Mouse (Mus musculus): ENCODE results near the gene Pprc1. TPM values are rescaled to one million over a fixed set of nuclear protein-coding genes. Genes with fewer than 3 reads are reported as not detected.
A peak's percentile ranks its signal among the peaks of the same experiment; 100 is the strongest.

Pprc1 gene
- polyA plus RNA-seq (2014; fragmentation: Nextera tagmentation; extraction: Ambion mirVana) = 53.7 and 55.1 TPM in 2 replicates

DNA sequence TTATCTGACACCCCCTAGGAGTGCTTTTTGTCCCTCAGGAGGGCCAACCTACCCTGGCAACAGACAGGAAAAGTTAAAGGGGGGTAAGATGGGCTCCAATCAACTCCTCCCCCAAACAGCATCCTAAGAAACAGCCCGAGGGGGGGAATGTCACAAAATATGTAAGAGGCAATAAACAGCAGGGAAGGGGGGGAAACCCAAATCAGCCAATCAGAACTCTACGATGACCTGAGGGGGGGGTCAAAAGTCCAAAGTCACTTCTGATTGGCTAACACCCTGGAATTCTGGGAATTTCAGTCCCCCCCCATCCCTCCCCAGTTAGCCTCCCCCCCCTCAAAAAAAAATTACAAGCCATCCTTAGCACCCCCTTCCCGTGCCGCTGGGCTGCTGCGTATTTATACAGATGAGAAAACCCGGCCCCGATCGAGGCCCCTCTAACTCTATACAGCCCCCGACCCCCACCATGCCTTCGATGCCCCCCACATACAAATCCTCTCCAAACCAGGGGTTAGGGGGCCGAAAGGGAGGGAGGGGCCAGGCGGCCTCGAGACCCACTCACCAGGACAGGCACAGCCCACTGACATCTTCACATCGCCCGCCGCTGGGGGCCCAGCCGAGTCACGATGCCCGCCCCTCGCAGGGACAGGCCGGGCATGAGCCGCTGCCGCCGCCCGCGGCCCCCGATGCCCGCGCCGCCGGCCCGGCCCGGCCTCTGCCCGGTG, at the start of gene Pprc1:
Gene Pprc1, plus strand, starts transcription at position 616 of the 722 bp plus-strand sequence.
- TF ChIP-seq CTCF (IDR thresholded peaks at IDR 0.05; ENCODE audit: low read depth) = no peak

GRCm38 (mm10) chr19:45997365-45997764, 47.3 kb upstream of the Pprc1 start:
- H3K4me3 ChIP-seq (ENCODE audit: low read depth, low read length) = peak overlapping the region; percentile 85
- H3K36me3 ChIP-seq (ENCODE audit: insufficient read depth) = no peaks in the 10 kb centered on the region
- TF ChIP-seq CTCF (IDR thresholded peaks at IDR 0.05; ENCODE audit: low read depth) = no peak
- peak overlapping the region; percentile 86 for H3K9ac ChIP-seq
- no peaks in the 10 kb centered on the region for H3K27me3 ChIP-seq (ENCODE audit: insufficient read depth, low read length)
- H3K4me2 ChIP-seq = peak overlapping the region; percentile 61
- H3K4me1 ChIP-seq (ENCODE audit: insufficient read depth) = no peaks in the 10 kb centered on the region
- no peak overlapping the region for H3K27ac ChIP-seq (ENCODE audit: low read depth)
- no peak for ATAC-seq (ENCODE audit: insufficient read depth)
- no peaks in the 10 kb centered on the region for H3K9me3 ChIP-seq (ENCODE audit: low read depth, low read length)
- peak; percentile 11 for DNase-seq
- 56% methylated on average over 5 of the region's 5 CpGs for WGBS

More for the DNA sequence above, at the start of gene Pprc1:
- H3K4me3 ChIP-seq (ENCODE audit: low read depth, low read length) = peak within 1 kb of the TSS; percentile 88
- under 1% methylated on average over 34 of the region's 34 CpGs for WGBS
- H3K27ac ChIP-seq (ENCODE audit: low read depth) = peak within 1 kb of the TSS; percentile 99
- no peaks in the 10 kb centered on the region for H3K9me3 ChIP-seq (ENCODE audit: low read depth, low read length)
- no peaks in the 10 kb centered on the region for H3K36me3 ChIP-seq (ENCODE audit: insufficient read depth)
- H3K27me3 ChIP-seq (ENCODE audit: insufficient read depth, low read length) = no peaks in the 10 kb centered on the region
- H3K9ac ChIP-seq = peak within 1 kb of the TSS; percentile 98
- DNase-seq (peak; percentile 82), ATAC-seq (ENCODE audit: insufficient read depth) (peak; percentile 2; the same call in 1 of the 2 replicates)
- H3K4me2 ChIP-seq = peak within 1 kb of the TSS; percentile 77
- peaks cover 40% of the 10 kb centered on the region for H3K4me1 ChIP-seq (ENCODE audit: insufficient read depth)

GRCm38 (mm10) chr19:45997785-45998693, 46.6 kb upstream of the Pprc1 start, which contains the start of gene Armh3:
Gene Armh3, minus strand, starts transcription at chr19:45998488.
- Histone ChIP-seq H3K4me1 (ENCODE audit: insufficient read depth) (no peaks in the 10 kb centered on the region), H3K36me3 (ENCODE audit: insufficient read depth) (no peaks in the 10 kb centered on the region), H3K27me3 (ENCODE audit: insufficient read depth, low read length) (no peaks in the 10 kb centered on the region), H3K27ac (ENCODE audit: low read depth) (peak within 1 kb of the TSS; percentile 95), H3K9me3 (ENCODE audit: low read depth, low read length) (no peaks in the 10 kb centered on the region), H3K4me2 (peak within 1 kb of the TSS; percentile 61), H3K9ac (peak within 1 kb of the TSS; percentile 86), H3K4me3 (ENCODE audit: low read depth, low read length) (peak within 1 kb of the TSS; percentile 85)
- TF ChIP-seq CTCF (IDR thresholded peaks at IDR 0.05; ENCODE audit: low read depth) = no peak
- WGBS = 1% methylated on average over 76 of the region's 76 CpGs
- DNase-seq (peak; percentile 97), ATAC-seq (ENCODE audit: insufficient read depth) (peak; percentile 97)

GRCm38 (mm10) chr19:45998694-45999217, 45.9 kb upstream of the Pprc1 start:
- Histone ChIP-seq H3K27ac (ENCODE audit: low read depth) (no peak overlapping the region), H3K4me1 (ENCODE audit: insufficient read depth) (no peaks in the 10 kb centered on the region), H3K4me2 (peak overlapping the region; percentile 61), H3K4me3 (ENCODE audit: low read depth, low read length) (peak overlapping the region; percentile 85), H3K36me3 (ENCODE audit: insufficient read depth) (no peaks in the 10 kb centered on the region), H3K9ac (peak overlapping the region; percentile 86), H3K27me3 (ENCODE audit: insufficient read depth, low read length) (no peaks in the 10 kb centered on the region), H3K9me3 (ENCODE audit: low read depth, low read length) (no peaks in the 10 kb centered on the region)
- no peak for DNase-seq
- peak; percentile 10; the same call in 1 of the 2 replicates for ATAC-seq (ENCODE audit: insufficient read depth)
- 8% methylated on average over 8 of the region's 8 CpGs for WGBS
- TF ChIP-seq CTCF (IDR thresholded peaks at IDR 0.05; ENCODE audit: low read depth) = no peak

GRCm38 (mm10) chr19:45999378-45999777, 45.3 kb upstream of the Pprc1 start:
- 63% methylated on average over 1 of the region's 1 CpGs for WGBS
- Histone ChIP-seq H3K4me3 (ENCODE audit: low read depth, low read length) (no peak overlapping the region), H3K9ac (no peak overlapping the region), H3K4me2 (no peak overlapping the region; the same call in 1 of the 2 replicates), H3K36me3 (ENCODE audit: insufficient read depth) (no peaks in the 10 kb centered on the region), H3K9me3 (ENCODE audit: low read depth, low read length) (no peaks in the 10 kb centered on the region), H3K27ac (ENCODE audit: low read depth) (no peak overlapping the region), H3K27me3 (ENCODE audit: insufficient read depth, low read length) (no peaks in the 10 kb centered on the region), H3K4me1 (ENCODE audit: insufficient read depth) (peaks cover 3% of the 10 kb centered on the region; the same call in 1 of the 2 replicates)
- no peak for ATAC-seq (ENCODE audit: insufficient read depth)
- DNase-seq = no peak
- TF ChIP-seq CTCF (IDR thresholded peaks at IDR 0.05; ENCODE audit: low read depth) = no peak

GRCm38 (mm10) chr19:46002279-46002678, 42.4 kb upstream of the Pprc1 start:
- no peak for TF ChIP-seq CTCF (IDR thresholded peaks at IDR 0.05; ENCODE audit: low read depth)
- Histone ChIP-seq H3K4me2 (no peak overlapping the region), H3K36me3 (ENCODE audit: insufficient read depth) (peaks cover 8% of the 10 kb centered on the region; the same call in 1 of the 2 replicates), H3K9me3 (ENCODE audit: low read depth, low read length) (no peaks in the 10 kb centered on the region), H3K9ac (no peak overlapping the region), H3K27me3 (ENCODE audit: insufficient read depth, low read length) (no peaks in the 10 kb centered on the region), H3K27ac (ENCODE audit: low read depth) (no peak overlapping the region), H3K4me3 (ENCODE audit: low read depth, low read length) (no peak overlapping the region), H3K4me1 (ENCODE audit: insufficient read depth) (peaks cover 4% of the 10 kb centered on the region; the same call in 1 of the 2 replicates)
- no peak for ATAC-seq (ENCODE audit: insufficient read depth)
- DNase-seq = no peak
- WGBS = 73% methylated on average over 9 of the region's 9 CpGs

Measured in lung, embryonic 14.5 days (tissue).